Mouse (Mus musculus): ENCODE data around the gene Sparcl1.

DNA sequence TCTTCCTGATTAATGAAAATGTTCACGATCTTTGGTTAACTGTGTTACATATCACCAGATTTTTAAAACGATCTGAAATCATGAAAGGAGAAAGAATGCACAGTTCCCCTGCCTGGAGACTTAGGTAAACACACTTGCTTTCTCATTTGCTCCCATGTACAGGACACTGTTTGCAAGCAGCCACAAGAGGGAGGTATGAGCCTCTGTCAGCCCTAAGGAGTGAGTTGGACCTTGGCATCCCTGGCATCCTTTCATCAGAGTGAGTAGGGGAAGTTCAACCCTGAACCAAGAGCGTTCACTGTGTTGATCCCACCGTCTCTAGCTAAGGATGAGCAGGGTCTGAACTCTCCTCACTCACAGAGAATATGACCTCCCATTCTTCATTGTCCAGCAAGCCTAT lies 18.0 kb upstream of the Sparcl1 start:
- TF ChIP-seq CTCF (IDR thresholded peaks at IDR 0.05; ENCODE audit: low read depth) (peak; percentile 62), EP300 (IDR thresholded peaks at IDR 0.05; ENCODE audit: low read depth) (no peak)
